Mouse (Mus musculus) cerebellum, adult 2 months (tissue): ENCODE measurements around the gene Dydc2.

Experiments used
- CTCF ChIP-seq: fragments of 200-500 bp; IDR thresholded peaks from 2 replicates; pipeline ENCODE4 v1.5.1; 2011; ENCODE audit warnings: low read depth, mild to moderate bottlenecking, control low read depth, low read length, moderate library complexity, borderline replicate concordance; ENCODE audit not compliant: insufficient read depth
- POLR2A ChIP-seq: fragments of 200-500 bp; IDR thresholded peaks from 2 replicates; pipeline ENCODE4 v1.6.1; 2011; ENCODE audit warnings: low read length, control low read depth, borderline replicate concordance; ENCODE audit not compliant: insufficient read depth

DNA sequence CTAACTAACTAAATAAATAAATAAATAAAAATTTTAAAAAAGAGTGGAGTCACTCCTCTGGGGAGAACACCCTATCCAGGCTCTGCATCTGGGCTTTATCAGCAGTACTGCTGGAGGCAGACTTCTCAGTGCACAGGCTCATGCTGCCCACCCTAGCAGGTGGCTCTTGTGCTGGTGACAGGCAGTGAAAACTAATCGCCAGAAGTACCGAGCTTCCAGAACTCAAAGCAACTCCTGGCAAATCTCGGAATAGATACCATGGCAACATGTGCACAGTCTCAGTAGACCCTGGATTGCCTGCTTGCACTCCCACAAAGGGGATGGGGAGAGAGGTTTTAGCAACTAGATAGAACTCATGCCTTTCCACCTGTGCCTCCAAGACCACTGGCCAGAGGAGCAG is 62.1 kb downstream of the Dydc2 start:
- TF ChIP-seq POLR2A, result no peak
- TF ChIP-seq CTCF, result no peak
